Mouse (Mus musculus): Measurements from ENCODE around the gene Ralgapa2. TPM values are rescaled to one million over a fixed set of nuclear protein-coding genes. Genes with fewer than 3 reads are reported as not detected.

Gene Ralgapa2
- total and polyA plus RNA-seq, 3 experiments: 5.6 to 10.3 (median 8.9) TPM

- Histone ChIP-seq H3K9ac (ENCODE audit: insufficient read depth, low read depth) (no peak overlapping the region), H3K27me3 (replicated peaks) (no peaks in the 10 kb centered on the region), H3K79me2 (replicated peaks; ENCODE audit: control insufficient read depth, extremely low read depth, insufficient read depth, poor library complexity, severe bottlenecking) (no peaks in the 10 kb centered on the region), H3K4me3 (replicated peaks in 1 of 3; ENCODE audit: low read depth in 2 of 3, low read length in 2 of 3, poor library complexity in 1 of 3) (no peak overlapping the region), H3K4me2 (ENCODE audit: insufficient read depth, low read depth, poor library complexity, severe bottlenecking) (no peak overlapping the region), H3K36me3 (replicated peaks in 1 of 2; ENCODE audit: control insufficient read depth in 1 of 2, insufficient read depth in 1 of 2, low read length in 1 of 2) (peaks cover 2 to 61% of the 10 kb centered on the region in 2 experiments), H3K27ac (ENCODE audit: insufficient read depth, low read depth) (no peak overlapping the region), H3K4me1 (ENCODE audit: control insufficient read depth in 1 of 2, insufficient read depth in 2 of 2) (no peaks in the 10 kb centered on the region), H3K9me3 (replicated peaks; ENCODE audit: low read length) (no peaks in the 10 kb centered on the region)
- no peak for DNase-seq (ENCODE audit: extremely low read depth)
- TF ChIP-seq IRF4 (IDR thresholded peaks at IDR 0.05; ENCODE audit: low read depth, low read length): no peak
- no peak for TF ChIP-seq SIN3A (IDR thresholded peaks at IDR 0.05; ENCODE audit: low read length)
- no peak for TF ChIP-seq CHD2 (IDR thresholded peaks at IDR 0.05; ENCODE audit: low read length)
- TF ChIP-seq HCFC1 (IDR thresholded peaks at IDR 0.05; ENCODE audit: low read depth, low read length): no peak
- TF ChIP-seq ZC3H11A (IDR thresholded peaks at IDR 0.05; ENCODE audit: low read depth, low read length): no peak
- TF ChIP-seq ZMIZ1 (IDR thresholded peaks at IDR 0.05; ENCODE audit: low read depth, low read length): no peak
- no peak for TF ChIP-seq KAT2A (IDR thresholded peaks at IDR 0.05; ENCODE audit: insufficient replicate concordance, low read length)
- TF ChIP-seq ZKSCAN1 (IDR thresholded peaks at IDR 0.05; ENCODE audit: borderline replicate concordance, low read depth, low read length): no peak
- TF ChIP-seq ZNF384 (IDR thresholded peaks at IDR 0.05; ENCODE audit: low read depth, low read length): no peak
- TF ChIP-seq UBTF (IDR thresholded peaks at IDR 0.05; ENCODE audit: low read depth, low read length): no peak
- no peak for TF ChIP-seq TCF12 (IDR thresholded peaks at IDR 0.05; ENCODE audit: low read depth, low read length)
- no peak for TF ChIP-seq E2F4 (IDR thresholded peaks at IDR 0.05; ENCODE audit: insufficient replicate concordance, low read depth, low read length)
- no peak for TF ChIP-seq CTCF (conservative IDR thresholded peaks at IDR 0.05 in 1 of 2, IDR thresholded peaks at IDR 0.05 in 1 of 2; ENCODE audit: low read depth in 2 of 2, low read length in 2 of 2)
- TF ChIP-seq ELF1 (IDR thresholded peaks at IDR 0.05; ENCODE audit: low read depth, low read length): no peak
- TF ChIP-seq USF2 (conservative IDR thresholded peaks at IDR 0.05; ENCODE audit: low read depth, low read length): no peak
- no peak for TF ChIP-seq PAX5 (IDR thresholded peaks at IDR 0.05; ENCODE audit: low read length)
- dilution Hi-C loops (cut with MboI; ENCODE audit: extremely low pct_ligation_motif_present, extremely low pct_unique_long_range_greater_than_20kb, low sequenced_read_pairs): no loop called here
- in situ Hi-C loops (cut with MboI; ENCODE audit: low pct_ligation_motif_present, low pct_unique_long_range_greater_than_20kb, low sequenced_read_pairs): no loop called here
Observed at GRCm38 (mm10) chr2:146331894-146332476, 180.2 kb downstream of the Ralgapa2 start.

- dilution Hi-C loops (cut with MboI; ENCODE audit: extremely low pct_ligation_motif_present, extremely low pct_unique_long_range_greater_than_20kb, low sequenced_read_pairs) (no loop called here), in situ Hi-C loops (cut with MboI; ENCODE audit: low pct_ligation_motif_present, low pct_unique_long_range_greater_than_20kb, low sequenced_read_pairs) (no loop called here)
- Histone ChIP-seq H3K27me3 (replicated peaks) (no peaks in the 10 kb centered on the region), H3K9ac (ENCODE audit: insufficient read depth, low read depth) (no peak overlapping the region), H3K4me3 (replicated peaks in 1 of 3; ENCODE audit: low read depth in 2 of 3, low read length in 2 of 3, poor library complexity in 1 of 3) (no peak overlapping the region), H3K79me2 (replicated peaks; ENCODE audit: control insufficient read depth, extremely low read depth, insufficient read depth, poor library complexity, severe bottlenecking) (no peaks in the 10 kb centered on the region), H3K4me2 (ENCODE audit: insufficient read depth, low read depth, poor library complexity, severe bottlenecking) (no peak overlapping the region), H3K27ac (ENCODE audit: insufficient read depth, low read depth) (no peak overlapping the region), H3K9me3 (replicated peaks; ENCODE audit: low read length) (no peaks in the 10 kb centered on the region), H3K36me3 (replicated peaks in 1 of 2; ENCODE audit: control insufficient read depth in 1 of 2, insufficient read depth in 1 of 2, low read length in 1 of 2) (peaks cover 2 to 61% of the 10 kb centered on the region in 2 experiments), H3K4me1 (ENCODE audit: control insufficient read depth in 1 of 2, insufficient read depth in 2 of 2) (no peaks in the 10 kb centered on the region)
- TF ChIP-seq MAFK (IDR thresholded peaks at IDR 0.05; ENCODE audit: insufficient replicate concordance, low read length) (no peak), JUND (conservative IDR thresholded peaks at IDR 0.05; ENCODE audit: low read depth, low read length) (no peak), ETS1 (conservative IDR thresholded peaks at IDR 0.05; ENCODE audit: low read depth, low read length) (no peak), HCFC1 (IDR thresholded peaks at IDR 0.05; ENCODE audit: low read depth, low read length) (no peak), RAD21 (IDR thresholded peaks at IDR 0.05; ENCODE audit: low read depth, low read length) (no peak), IRF4 (IDR thresholded peaks at IDR 0.05; ENCODE audit: low read depth, low read length) (no peak), ELF1 (IDR thresholded peaks at IDR 0.05; ENCODE audit: low read depth, low read length) (no peak), CHD1 (IDR thresholded peaks at IDR 0.05; ENCODE audit: low read depth, low read length) (no peak), RCOR1 (conservative IDR thresholded peaks at IDR 0.05; ENCODE audit: low read depth, low read length) (no peak), BHLHE40 (IDR thresholded peaks at IDR 0.05; ENCODE audit: low read depth, low read length) (no peak), CTCF (conservative IDR thresholded peaks at IDR 0.05 in 1 of 2, IDR thresholded peaks at IDR 0.05 in 1 of 2; ENCODE audit: low read depth in 2 of 2, low read length in 2 of 2) (no peak), ZNF384 (IDR thresholded peaks at IDR 0.05; ENCODE audit: low read depth, low read length) (no peak), ZC3H11A (IDR thresholded peaks at IDR 0.05; ENCODE audit: low read depth, low read length) (no peak), TCF12 (IDR thresholded peaks at IDR 0.05; ENCODE audit: low read depth, low read length) (no peak), POLR2A (IDR thresholded peaks at IDR 0.05; ENCODE audit: low read depth, low read length) (no peak)
- no peak for DNase-seq (ENCODE audit: extremely low read depth)
Observed at GRCm38 (mm10) chr2:146330772-146331281, 181.3 kb downstream of the Ralgapa2 start.
